Mouse (Mus musculus): ENCODE data around the gene Elmo2.
A peak's percentile ranks its signal among the peaks of the same experiment; 100 is the strongest.

Elmo2 gene

DNA sequence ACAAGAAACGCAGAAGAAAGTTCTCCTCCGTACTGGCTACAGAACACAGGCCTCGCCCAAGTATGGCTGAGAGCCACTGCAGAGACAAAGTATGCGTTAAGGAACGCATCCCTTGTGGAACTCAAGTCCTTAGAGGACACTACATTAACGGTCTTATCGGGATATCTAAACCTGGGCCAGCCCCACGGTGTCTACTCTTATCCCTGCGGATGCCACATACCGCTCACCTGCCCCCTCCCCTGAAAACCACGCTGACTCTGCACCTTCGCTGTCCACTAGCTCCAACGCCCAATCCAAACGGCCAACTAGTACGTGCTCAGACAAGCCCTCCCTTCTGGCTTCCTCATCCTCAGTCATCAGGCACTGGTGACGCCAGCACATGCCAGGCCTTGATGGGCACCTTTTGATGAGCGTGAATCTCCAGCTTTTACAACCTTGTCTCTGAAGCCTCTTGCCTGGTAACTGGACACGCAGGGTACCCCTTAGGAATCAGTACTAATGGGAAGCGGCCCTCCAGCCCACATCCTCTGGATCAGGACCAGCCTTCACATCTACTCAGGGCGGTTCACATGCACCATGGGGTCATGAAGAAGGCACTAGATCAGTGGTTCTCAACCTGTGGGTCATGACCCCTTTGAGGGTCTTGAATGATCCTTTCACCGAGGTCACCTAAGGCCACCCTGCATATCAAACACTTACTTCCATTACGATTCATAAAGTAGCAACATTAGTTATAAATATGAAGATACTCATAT is 4.1 kb downstream of the Elmo2 start:
- DNase-seq: no peak

DNA sequence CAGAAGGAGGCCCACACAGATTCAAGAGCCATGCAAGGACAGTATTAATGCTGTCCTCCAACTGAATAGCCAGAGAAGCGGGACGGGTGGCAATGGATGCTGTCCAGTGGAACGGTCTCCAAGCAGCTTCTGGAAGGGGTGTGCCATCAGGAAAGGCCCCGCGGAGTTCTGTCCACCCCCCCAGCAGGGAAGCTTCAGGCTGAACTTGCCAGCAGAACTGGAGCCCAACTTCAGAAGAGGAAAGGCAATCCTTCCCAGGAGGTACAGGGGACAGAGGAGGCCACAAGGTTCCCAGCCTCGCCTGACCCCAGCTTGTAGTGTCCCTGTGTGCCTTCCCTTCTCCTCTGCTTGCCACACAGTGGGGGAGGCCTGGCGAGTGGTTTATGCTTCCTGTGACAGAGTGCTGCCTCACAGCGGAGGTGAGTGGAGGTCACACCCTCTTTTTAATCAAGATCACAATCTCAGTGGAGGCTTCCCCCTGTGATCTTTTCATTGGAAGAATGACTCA is 4.8 kb downstream of the Elmo2 start:
- DNase-seq: no peak

DNA sequence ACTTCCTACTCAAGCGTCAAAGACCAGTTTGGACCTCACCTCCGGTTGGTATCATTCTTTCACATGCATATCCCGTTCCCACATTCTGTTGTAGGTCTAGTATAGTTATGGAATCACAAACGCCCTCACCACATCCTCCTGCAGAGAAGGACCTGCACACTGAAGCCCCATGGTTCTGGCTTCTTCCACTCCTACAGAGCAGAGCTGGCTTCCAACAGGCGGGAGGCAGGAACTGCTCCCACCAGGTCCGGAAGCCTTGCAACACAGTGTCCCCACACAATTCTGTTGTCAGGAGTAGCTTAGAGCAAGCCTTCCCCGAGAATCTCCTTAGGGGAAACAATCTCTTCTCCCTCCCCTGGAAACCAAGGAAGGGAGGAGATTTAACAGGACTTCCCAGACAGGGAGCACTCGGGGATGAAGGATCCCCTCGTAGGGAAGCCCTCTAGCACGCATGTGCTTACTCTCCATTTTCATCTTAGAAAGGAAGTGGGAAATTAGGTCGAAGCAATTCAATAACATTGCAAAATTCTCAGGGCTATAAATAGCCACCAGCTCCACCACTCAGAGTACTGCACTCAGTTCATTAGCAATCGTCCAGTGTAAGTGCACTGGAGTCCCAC is 5.6 kb downstream of the Elmo2 start:
- no peak for DNase-seq

DNA sequence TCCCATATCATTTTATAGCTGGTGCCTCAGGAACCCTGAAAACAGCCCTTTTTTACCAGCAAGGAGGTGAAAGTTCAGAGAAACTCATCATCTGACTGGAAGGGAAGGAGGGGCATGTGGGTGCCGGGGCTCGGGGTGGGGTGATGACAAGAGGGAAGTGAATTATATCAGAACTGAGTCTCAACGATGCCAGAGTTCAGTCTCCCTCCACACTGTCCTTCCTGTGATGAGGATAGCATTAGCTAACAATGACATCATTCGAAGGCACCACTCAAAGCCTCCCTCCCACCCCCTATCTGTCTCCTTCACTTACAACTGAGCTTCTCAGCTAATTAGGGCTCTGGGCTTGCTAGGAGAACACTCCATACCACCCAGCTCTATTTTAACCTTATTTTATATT is 6.8 kb downstream of the Elmo2 start:
- DNase-seq: no peak

DNA sequence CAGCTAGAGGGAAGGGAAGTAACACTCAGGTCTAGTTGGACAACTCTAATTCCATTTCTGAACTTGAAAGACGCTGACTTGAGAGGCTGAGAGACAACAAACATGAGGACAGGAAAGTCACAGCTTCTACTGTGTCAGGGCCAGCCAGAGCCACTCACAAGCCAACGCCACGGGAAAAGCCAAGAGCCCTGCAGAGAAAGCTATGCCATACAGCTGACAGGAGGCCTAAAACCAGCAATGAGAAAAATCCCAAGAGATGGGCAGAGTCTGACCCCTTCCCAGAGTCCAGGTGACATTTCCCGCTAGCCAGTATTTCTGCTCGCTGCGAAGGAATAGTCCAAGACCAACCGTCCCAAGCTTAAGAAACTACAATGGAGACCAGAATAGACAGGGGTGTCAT is 7.3 kb downstream of the Elmo2 start:
- DNase-seq: no peak

DNA sequence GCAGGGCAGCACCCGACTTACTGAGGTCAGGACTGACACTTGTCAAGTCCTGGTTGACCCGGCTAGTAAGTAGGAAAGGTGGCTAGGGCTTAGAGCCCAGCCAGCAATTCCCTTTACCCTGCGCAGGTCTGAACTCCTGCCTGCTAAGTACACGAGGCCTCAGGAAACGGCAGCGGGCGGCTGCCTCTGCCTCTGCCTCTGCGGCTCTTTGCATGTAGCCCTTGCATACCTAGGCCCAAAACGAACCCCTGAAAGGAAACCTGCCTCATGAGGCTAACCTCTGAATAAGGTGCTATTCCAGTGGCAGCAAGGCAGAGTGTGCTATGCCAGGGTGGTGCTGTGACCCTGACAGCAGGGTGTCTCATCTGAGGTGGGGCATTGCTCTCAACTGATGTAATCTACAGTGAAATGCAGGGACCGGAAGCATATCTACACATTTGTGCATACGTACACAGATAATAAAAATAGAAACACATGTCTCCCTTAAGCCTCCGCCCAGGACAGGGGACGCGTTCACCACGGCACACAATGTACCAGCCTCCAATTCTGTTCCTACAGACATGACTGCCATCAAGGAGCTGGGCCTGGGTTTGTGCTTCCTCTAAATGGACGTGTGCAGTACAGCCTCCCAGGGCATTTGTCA is 8.5 kb downstream of the Elmo2 start:
- no peak for DNase-seq

DNA sequence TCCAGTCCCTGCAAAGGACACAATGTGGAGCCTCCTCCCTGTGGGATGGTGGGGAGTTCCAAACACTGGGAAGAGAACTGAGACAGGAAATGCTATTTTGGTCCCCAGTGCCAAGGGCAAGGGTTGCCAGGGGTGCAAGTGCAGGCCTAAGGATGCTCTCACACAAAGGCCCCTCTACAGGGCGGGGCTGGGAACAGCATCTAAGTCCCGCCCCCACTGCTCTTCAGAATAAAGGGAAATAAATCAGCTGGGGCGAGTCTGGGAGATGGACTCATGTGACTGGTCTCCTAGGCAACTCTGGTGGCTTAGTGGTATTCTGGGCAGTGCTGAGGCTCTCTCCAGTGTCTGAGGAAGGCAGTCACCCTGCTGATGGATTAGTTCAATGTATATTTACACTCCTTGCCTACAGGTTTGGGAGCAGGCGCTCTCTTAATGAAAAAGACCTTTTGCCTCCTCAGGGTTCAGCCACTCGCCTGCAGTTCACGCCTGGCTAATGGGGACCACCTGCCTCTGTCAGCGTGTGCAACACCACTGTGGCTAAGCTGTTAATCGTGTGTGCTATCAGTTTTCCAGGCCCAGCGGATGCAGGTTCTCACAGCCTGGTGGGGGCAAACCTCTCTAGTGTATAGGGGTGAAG is 9.3 kb downstream of the Elmo2 start:
- DNase-seq: peak; percentile 66

GRCm38 (mm10) chr2:165316204-165316603 is 10.1 kb downstream of the Elmo2 start:
- DNase-seq: no peak

GRCm38 (mm10) chr2:165314197-165314596 is 12.1 kb downstream of the Elmo2 start:
- DNase-seq: no peak

- no peak for DNase-seq
Observed at GRCm38 (mm10) chr2:165312381-165312780, 13.9 kb downstream of the Elmo2 start.

DNA sequence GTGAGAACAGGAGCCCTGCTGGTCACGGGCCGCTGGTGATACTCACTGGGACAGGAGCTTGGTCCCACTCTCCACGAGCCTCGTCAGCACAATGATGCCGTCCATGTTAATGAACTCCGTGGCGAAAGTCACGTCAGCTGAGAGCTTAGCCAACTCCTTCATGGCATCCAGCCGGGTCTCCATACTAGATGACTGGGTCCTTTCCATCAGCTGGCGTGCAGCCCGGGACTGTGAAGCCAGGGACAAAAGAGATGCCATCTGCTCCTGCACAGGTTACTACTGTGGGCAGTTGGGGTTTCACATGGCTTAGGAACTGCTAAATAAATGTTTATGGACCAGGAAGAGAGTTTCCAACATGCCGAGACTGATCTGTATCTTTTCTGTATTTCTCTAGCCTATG is 14.7 kb downstream of the Elmo2 start:
- DNase-seq: no peak

- no peak for DNase-seq
Observed at GRCm38 (mm10) chr2:165310818-165311425, 15.4 kb downstream of the Elmo2 start.

GRCm38 (mm10) chr2:165307801-165308200 is 18.5 kb downstream of the Elmo2 start:
- no peak for DNase-seq

GRCm38 (mm10) chr2:165305438-165305837 is 20.8 kb downstream of the Elmo2 start:
- no peak for DNase-seq

DNA sequence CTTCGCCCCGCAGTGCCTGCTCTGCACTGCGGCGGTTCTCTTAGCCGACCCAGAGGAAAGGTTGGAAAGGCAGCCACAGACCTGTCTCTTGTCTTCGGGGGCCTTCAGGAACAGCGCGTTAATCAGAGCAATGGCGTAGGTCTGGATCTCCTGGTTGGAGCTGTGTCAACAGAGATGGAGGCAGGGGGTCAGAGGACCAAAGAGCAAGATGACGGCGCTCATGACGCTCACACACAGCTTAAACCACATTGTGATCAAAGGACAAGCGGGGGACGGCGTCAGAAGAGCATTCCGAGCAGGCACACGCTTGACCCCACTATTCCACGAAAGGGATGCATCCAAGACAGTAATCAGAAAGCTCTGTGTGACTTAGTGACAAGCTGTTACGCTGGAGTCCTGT is 21.5 kb downstream of the Elmo2 start:
- no peak for DNase-seq

GRCm38 (mm10) chr2:165303354-165304012 is 22.8 kb downstream of the Elmo2 start:
- DNase-seq: no peak

DNA sequence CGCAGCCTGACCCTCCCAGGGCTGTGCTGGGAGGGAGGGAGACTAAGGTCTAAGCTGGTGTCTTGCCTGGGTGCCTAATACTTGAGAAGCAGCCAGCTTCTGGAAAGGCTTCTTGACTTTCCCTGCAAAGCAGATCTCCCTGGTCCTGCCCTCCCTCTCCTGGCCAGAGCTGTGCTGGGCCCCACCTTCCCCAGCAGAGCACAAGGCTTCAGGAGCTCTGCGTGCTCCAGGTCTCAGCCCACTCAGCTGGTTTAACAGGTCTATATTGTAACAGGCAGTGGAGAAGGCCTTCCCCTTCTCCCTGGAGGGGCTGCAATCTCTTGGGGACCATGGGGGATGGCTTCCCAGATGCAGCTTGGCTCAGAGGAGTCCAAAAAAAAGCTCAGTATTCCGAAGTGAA is 24.9 kb downstream of the Elmo2 start:
- DNase-seq: no peak

- no peak for DNase-seq
Observed at GRCm38 (mm10) chr2:165300885-165301284, 25.4 kb downstream of the Elmo2 start.

- no peak for DNase-seq
Observed at GRCm38 (mm10) chr2:165300424-165300823, 25.9 kb downstream of the Elmo2 start.

- no peak for DNase-seq
Observed at GRCm38 (mm10) chr2:165297429-165297828, 28.9 kb downstream of the Elmo2 start.

DNA sequence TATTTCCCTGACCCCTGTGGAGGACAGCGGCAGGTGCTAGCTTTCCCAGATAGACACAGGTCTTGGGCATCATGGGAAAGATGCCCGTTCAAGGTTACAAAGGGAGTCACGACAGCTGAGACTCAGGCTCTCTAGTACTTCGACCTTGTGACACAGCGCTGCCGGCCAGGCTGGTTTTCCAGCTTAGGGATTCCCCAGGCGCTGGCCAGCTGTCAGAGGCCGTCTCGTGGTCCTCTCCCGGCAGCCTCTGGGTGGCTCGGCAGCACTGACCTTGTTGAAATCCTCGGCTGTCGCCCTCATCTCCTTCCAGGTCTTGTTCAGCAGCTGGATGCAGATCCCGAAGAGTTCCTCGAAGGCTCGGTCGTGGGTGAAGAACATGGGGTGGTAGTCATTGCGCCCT is 29.7 kb downstream of the Elmo2 start:
- no peak for DNase-seq

DNA sequence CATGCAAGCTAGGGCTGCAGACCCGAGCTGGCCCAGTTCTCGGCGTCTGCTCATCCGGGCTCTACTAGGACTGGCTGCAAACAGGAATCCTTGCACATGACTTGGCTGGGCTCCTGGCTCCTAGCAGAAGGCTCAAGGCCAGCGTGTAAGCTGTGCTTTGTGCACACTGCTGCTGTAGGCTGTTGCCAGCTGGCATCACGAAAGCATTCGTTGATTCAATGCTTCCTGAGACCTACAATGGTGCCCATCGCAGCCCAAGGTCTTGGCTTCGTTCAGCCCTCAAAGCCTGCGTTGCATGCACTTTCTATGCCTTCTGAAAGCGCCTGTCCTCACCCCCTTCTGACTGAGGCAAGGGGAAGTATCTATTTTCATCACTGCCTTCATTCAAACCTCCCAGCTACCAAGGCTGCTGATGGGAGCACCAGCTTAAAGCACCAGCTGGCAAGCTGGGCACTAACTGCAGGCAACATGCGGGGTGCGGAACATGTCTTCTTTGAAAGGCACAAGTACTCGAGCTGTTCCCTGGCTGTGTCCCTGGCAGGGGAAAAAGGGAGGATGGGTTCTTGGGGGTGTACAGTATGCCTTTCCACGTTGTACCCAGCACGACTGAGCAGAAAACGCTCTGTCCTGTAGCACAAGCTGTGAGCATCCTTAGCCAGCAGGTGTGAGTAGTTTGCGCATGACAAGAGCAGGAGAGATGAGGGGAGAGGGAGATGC is 37.8 kb downstream of the Elmo2 start:
- DNase-seq: peak; percentile 82
